Mouse (Mus musculus): ENCODE data around the gene Gan. TPM values are rescaled to one million over a fixed set of nuclear protein-coding genes. Genes with fewer than 3 reads are reported as not detected.

The Gan gene
- total and polyA plus RNA-seq, 2 experiments from 2014 or later: 0.60 to 4.0 TPM

DNA sequence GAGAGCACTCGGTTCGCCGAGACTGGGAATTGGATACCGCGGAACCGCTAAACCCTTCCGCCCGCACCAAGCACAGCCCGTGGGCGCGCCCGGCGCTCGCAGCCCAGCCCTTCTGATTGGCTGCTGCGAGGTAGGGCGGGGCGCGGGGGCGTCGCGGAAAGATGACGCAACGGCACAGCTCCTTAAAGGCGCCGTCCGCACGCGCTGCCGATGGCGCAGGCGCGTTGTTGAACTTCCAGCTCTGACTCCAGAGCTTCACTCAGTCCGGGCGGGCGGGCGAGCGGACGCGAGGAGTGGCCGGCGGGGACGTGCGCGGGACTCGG, 205 bp upstream of the Gan start:
- peaks cover 17% of the 10 kb centered on the region for H3K4me1 ChIP-seq (ENCODE audit: control insufficient read depth, insufficient read depth)
- TF ChIP-seq CTCF (IDR thresholded peaks at IDR 0.05; ENCODE audit: low read depth): no peak
- TF ChIP-seq EP300 (IDR thresholded peaks at IDR 0.05; ENCODE audit: low read depth): no peak; the same call in 1 of the 2 replicates
- H3K36me3 ChIP-seq (replicated peaks; ENCODE audit: control insufficient read depth, insufficient read depth, low read length): no peaks in the 10 kb centered on the region
- H3K9ac ChIP-seq (replicated peaks; ENCODE audit: low read depth, low read length): peak overlapping the region; percentile 68
- H3K27ac ChIP-seq (ENCODE audit: low read depth): peak overlapping the region; percentile 81
- WGBS: under 1% methylated on average over 40 of the region's 45 CpGs
- ATAC-seq (ENCODE audit: insufficient read depth, low read depth) (peak; percentile 96), DNase-seq (ENCODE audit: low spot score) (peak; percentile 93)
- no peaks in the 10 kb centered on the region for H3K27me3 ChIP-seq (ENCODE audit: control insufficient read depth, insufficient read depth, low read length)
- no peaks in the 10 kb centered on the region for H3K9me3 ChIP-seq (replicated peaks; ENCODE audit: control insufficient read depth, low read length)
- peak overlapping the region; percentile 89 for H3K4me2 ChIP-seq (ENCODE audit: low read depth, low read length)
- peak overlapping the region; percentile 73 for H3K4me3 ChIP-seq (ENCODE audit: low read depth, low read length)

DNA sequence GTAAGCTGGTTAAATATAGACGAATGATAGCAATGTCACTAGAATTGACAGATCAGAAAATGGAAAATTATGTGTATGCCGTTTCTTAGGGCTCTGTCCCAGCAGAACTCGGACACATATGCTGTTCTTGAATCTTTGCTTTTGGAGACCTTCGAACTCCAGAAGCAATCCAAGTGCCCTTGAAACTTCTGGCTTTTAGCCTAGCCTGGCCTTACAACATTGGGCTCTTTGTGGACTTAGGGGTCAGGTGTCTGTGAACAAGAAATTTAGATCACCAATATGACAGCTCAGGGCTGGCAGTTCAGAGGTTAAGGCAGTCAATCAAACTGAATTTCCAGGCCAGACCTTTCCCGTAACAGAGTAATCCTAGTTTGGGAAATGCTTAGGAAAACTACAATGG, 1.1 kb downstream of the Gan start:
- H3K27ac ChIP-seq (ENCODE audit: low read depth): no peak overlapping the region
- 62% methylated on average over 5 of the region's 5 CpGs for WGBS
- no peak overlapping the region for H3K9ac ChIP-seq (replicated peaks; ENCODE audit: low read depth, low read length)
- peak overlapping the region; percentile 73 for H3K4me3 ChIP-seq (ENCODE audit: low read depth, low read length)
- peak overlapping the region; percentile 89 for H3K4me2 ChIP-seq (ENCODE audit: low read depth, low read length)
- H3K4me1 ChIP-seq (ENCODE audit: control insufficient read depth, insufficient read depth): peaks cover 17% of the 10 kb centered on the region
- H3K27me3 ChIP-seq (ENCODE audit: control insufficient read depth, insufficient read depth, low read length): no peaks in the 10 kb centered on the region
- TF ChIP-seq EP300 (IDR thresholded peaks at IDR 0.05; ENCODE audit: low read depth): no peak
- TF ChIP-seq CTCF (IDR thresholded peaks at IDR 0.05; ENCODE audit: low read depth): no peak
- no peaks in the 10 kb centered on the region for H3K9me3 ChIP-seq (replicated peaks; ENCODE audit: control insufficient read depth, low read length)
- ATAC-seq (ENCODE audit: insufficient read depth, low read depth): no peak
- H3K36me3 ChIP-seq (replicated peaks; ENCODE audit: control insufficient read depth, insufficient read depth, low read length): no peaks in the 10 kb centered on the region
- DNase-seq (ENCODE audit: low spot score): no peak

DNA sequence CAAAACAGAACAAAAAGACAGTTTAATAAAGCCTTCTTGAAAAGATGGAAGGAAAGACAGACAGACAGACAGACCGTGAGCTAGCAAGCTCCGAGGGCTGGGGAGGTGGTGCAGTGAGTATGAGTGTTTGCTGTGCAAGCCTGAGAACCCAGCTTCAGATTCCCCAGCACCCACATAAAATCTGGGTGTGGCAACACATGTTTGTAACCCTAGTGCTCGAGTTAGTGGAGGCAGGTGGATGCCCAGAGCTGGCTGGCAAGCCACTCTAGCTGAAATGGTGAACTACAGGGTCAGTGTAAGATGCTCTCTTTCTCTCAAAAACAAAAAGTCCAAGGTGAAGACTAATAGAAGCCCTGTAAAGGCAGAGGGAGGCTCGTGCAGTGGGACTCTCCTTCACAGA, 7.0 kb downstream of the Gan start:
- ATAC-seq (ENCODE audit: insufficient read depth, low read depth) (no peak), DNase-seq (ENCODE audit: low spot score) (no peak)
- TF ChIP-seq EP300 (IDR thresholded peaks at IDR 0.05; ENCODE audit: low read depth) (no peak), CTCF (IDR thresholded peaks at IDR 0.05; ENCODE audit: low read depth) (no peak)
- Histone ChIP-seq H3K36me3 (replicated peaks; ENCODE audit: control insufficient read depth, insufficient read depth, low read length) (no peaks in the 10 kb centered on the region), H3K4me1 (ENCODE audit: control insufficient read depth, insufficient read depth) (peaks cover 5% of the 10 kb centered on the region; the same call in 1 of the 2 replicates), H3K4me2 (ENCODE audit: low read depth, low read length) (no peak overlapping the region), H3K27ac (ENCODE audit: low read depth) (no peak overlapping the region), H3K9ac (replicated peaks; ENCODE audit: low read depth, low read length) (no peak overlapping the region), H3K4me3 (ENCODE audit: low read depth, low read length) (no peak overlapping the region), H3K9me3 (replicated peaks; ENCODE audit: control insufficient read depth, low read length) (no peaks in the 10 kb centered on the region), H3K27me3 (ENCODE audit: control insufficient read depth, insufficient read depth, low read length) (no peaks in the 10 kb centered on the region)
- 85% methylated on average over 4 of the region's 4 CpGs for WGBS

DNA sequence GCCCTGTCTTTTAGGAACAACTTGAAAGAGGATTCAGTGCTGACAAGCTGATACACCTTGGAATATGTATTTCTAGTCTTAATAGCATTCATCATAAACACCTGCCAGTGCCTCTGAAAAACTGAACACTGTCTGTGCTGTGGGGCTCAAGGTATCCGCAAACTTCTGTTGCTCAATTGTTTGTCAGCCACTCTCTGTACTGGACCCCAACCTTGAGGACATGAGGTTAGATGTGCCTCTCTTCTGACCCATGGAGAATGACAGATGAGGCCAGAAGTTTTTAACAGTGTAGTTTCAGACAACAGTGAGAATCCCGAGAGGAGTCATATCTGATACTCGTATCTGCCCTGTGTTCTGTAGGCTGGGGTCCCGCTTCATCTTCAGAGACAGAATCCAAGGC, 7.6 kb downstream of the Gan start:
- Histone ChIP-seq H3K36me3 (replicated peaks; ENCODE audit: control insufficient read depth, insufficient read depth, low read length) (no peaks in the 10 kb centered on the region), H3K4me2 (ENCODE audit: low read depth, low read length) (no peak overlapping the region), H3K9ac (replicated peaks; ENCODE audit: low read depth, low read length) (no peak overlapping the region), H3K4me1 (ENCODE audit: control insufficient read depth, insufficient read depth) (peaks cover 5% of the 10 kb centered on the region; the same call in 1 of the 2 replicates), H3K9me3 (replicated peaks; ENCODE audit: control insufficient read depth, low read length) (no peaks in the 10 kb centered on the region), H3K4me3 (ENCODE audit: low read depth, low read length) (no peak overlapping the region), H3K27me3 (ENCODE audit: control insufficient read depth, insufficient read depth, low read length) (no peaks in the 10 kb centered on the region), H3K27ac (ENCODE audit: low read depth) (no peak overlapping the region)
- DNase-seq (ENCODE audit: low spot score) (no peak), ATAC-seq (ENCODE audit: insufficient read depth, low read depth) (no peak)
- TF ChIP-seq EP300 (IDR thresholded peaks at IDR 0.05; ENCODE audit: low read depth): no peak
- TF ChIP-seq CTCF (IDR thresholded peaks at IDR 0.05; ENCODE audit: low read depth): no peak
- WGBS: 89% methylated on average over 4 of the region's 4 CpGs

DNA sequence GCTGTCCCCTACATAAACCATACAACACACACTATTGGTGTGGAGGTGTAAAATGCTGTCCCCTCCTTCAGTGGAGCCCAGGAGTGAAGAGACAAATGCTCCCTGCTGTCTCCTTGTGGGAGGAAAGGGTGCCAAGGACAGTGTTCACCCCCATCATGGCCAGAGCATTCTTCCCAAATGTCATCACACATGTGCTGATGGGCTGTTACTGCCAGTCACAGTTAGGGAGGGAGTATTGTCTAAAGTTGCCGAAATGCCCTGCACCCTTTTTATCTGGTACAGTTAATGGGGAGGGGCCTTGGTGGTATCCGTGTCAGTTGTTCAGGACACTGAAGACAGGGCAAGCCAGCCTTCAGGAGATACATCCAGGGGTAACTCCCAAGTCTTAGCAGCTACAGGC, 8.6 kb downstream of the Gan start:
- DNase-seq (ENCODE audit: low spot score) (no peak), ATAC-seq (ENCODE audit: insufficient read depth, low read depth) (no peak)
- H3K27me3 ChIP-seq (ENCODE audit: control insufficient read depth, insufficient read depth, low read length): no peaks in the 10 kb centered on the region
- H3K9me3 ChIP-seq (replicated peaks; ENCODE audit: control insufficient read depth, low read length): no peaks in the 10 kb centered on the region
- no peak overlapping the region for H3K9ac ChIP-seq (replicated peaks; ENCODE audit: low read depth, low read length)
- 60% methylated on average over 2 of the region's 2 CpGs for WGBS
- H3K4me2 ChIP-seq (ENCODE audit: low read depth, low read length): no peak overlapping the region
- H3K36me3 ChIP-seq (replicated peaks; ENCODE audit: control insufficient read depth, insufficient read depth, low read length): no peaks in the 10 kb centered on the region
- TF ChIP-seq EP300 (IDR thresholded peaks at IDR 0.05; ENCODE audit: low read depth) (no peak), CTCF (IDR thresholded peaks at IDR 0.05; ENCODE audit: low read depth) (no peak)
- no peak overlapping the region for H3K27ac ChIP-seq (ENCODE audit: low read depth)
- no peak overlapping the region for H3K4me3 ChIP-seq (ENCODE audit: low read depth, low read length)
- H3K4me1 ChIP-seq (ENCODE audit: control insufficient read depth, insufficient read depth): peaks cover 5% of the 10 kb centered on the region; the same call in 1 of the 2 replicates

DNA sequence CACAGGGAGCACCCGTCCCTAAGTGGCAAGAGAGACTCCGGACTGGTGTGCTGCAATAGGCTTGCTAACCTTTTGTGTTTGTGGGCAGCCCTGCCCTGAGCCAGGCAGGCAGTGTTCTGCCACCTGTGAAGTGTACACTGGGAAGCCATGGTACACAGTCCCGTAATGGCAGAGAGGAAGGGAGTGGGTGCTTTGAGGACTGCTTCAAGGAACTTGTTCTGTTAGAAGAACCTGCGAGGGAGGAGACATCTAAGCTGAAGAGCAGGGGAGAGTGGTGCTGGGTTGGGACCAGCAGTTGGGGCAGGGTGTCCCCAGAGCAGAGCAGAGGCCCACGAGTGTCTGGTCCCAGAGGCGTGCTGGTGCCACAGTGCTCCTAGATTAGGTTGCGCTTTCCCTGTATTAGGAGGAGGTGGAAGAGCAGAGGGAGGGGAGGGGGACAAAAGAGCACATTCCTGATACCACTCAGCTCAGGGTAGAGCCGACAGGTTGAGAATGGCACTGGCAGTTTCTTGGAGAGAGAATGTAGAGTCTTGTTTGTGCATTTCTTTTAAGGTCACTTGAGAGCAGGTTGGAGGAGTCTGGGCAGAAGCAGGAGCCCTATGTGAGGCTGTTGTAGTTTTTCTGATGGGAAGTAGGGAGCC, 9.4 kb downstream of the Gan start:
- Histone ChIP-seq H3K9me3 (replicated peaks; ENCODE audit: control insufficient read depth, low read length) (no peaks in the 10 kb centered on the region), H3K9ac (replicated peaks; ENCODE audit: low read depth, low read length) (no peak overlapping the region), H3K4me2 (ENCODE audit: low read depth, low read length) (no peak overlapping the region), H3K27me3 (ENCODE audit: control insufficient read depth, insufficient read depth, low read length) (no peaks in the 10 kb centered on the region), H3K4me1 (ENCODE audit: control insufficient read depth, insufficient read depth) (peaks cover 5% of the 10 kb centered on the region; the same call in 1 of the 2 replicates), H3K4me3 (ENCODE audit: low read depth, low read length) (no peak overlapping the region), H3K36me3 (replicated peaks; ENCODE audit: control insufficient read depth, insufficient read depth, low read length) (no peaks in the 10 kb centered on the region), H3K27ac (ENCODE audit: low read depth) (no peak overlapping the region)
- TF ChIP-seq EP300 (IDR thresholded peaks at IDR 0.05; ENCODE audit: low read depth) (no peak), CTCF (IDR thresholded peaks at IDR 0.05; ENCODE audit: low read depth) (no peak)
- DNase-seq (ENCODE audit: low spot score) (no peak), ATAC-seq (ENCODE audit: insufficient read depth, low read depth) (no peak)
- 66% methylated on average over 8 of the region's 8 CpGs for WGBS
